Mouse (Mus musculus): ENCODE measurements around the gene Ppp2r2c.

Gene Ppp2r2c

DNA sequence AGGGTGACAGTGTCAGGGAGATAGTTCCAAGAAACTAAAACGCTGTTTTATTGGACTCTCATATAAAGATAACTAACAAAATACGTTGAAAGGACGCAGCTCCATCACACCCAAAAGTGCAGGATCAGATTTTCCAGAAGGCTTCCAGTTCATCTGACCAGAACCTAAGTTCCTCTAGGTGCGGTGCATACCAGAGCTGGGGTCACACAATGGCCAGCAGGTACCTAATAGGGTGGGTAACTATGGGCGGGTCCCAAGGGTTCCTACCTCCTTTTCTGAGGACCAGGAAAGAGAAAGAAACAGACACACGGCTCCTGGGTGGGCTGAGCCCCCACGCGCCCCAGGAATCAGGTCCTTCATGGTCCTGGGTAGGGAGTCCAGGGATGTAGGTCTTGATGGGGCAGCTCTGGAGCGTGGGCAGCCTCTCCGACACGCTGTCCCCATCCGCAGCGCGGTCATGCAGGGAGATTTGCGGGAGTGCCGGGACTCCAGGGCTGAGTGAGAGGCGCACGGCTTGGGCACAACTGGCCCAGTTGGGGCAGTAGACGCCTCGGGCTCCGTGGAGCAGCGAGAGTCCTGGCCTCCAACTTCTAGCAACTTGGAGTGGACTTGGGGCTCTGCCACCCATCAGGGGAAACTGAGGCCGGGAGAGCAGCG, 119.9 kb downstream of the Ppp2r2c start:
- no peak for DNase-seq (ENCODE audit: low spot score)

DNA sequence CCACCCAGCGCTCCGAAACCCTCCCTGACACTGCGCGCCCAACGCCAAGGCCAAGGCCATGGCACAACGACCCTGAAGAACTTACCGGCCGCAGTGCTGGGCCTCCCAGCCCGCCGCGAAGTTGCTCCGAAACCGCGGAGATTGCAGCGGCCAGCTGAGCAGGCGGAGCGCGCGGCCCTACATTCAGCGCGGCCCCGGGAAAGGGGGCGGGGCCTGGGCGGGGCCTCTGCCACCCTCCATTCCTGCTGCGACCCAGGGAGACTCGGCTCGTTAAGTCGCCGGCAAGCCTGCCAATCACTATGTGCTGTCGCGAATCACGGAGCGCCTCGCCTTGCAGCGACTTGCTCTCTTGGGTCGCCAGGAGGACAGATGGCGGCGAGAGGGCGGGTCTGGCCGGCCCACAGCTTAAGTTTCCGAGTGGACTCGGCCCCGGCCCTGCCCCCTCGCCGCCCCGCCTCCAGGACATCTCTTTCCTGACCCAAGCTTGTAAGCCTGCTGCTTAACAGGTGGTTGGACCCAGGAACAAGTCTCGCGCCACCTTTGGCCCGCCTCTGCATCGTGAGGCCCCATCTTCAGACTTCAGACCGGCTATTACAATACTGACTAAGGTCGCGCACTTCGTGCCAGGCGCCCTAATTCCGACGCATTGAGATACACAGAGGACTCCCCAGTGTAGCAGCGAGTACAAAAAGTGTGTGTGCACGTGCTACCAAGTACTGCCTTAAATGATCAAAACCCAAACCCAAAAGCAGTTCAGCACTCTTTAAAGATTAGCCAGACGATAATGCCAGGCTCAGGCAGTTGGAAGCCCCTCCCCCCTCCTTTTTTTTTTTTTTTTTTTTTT, 120.7 kb downstream of the Ppp2r2c start, which contains the start of gene Wfs1:
Gene Wfs1, minus strand, starts transcription at position 425 of the 844 bp plus-strand sequence.
- peak; percentile 92 for DNase-seq (ENCODE audit: low spot score)

DNA sequence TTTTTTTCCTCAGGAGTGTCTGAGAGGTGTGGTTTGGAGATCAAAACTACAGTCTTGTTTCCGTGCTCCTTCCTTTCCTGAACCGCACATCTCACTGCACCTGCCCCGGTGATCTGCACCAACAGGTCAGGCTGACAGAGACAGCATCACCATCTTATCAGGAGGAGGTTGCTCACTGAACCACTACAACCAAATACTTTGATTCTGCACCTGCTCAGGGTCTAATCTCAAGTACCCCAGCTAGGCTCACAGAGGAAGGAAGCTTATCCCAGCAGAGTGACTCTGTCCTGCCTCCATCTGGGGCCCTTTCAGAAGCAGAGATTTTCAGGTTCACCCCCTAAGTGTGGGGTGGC, 121.3 kb downstream of the Ppp2r2c start:
- no peak for DNase-seq (ENCODE audit: low spot score)

GRCm38 (mm10) chr5:36990196-36990595, 121.9 kb downstream of the Ppp2r2c start:
- no peak for DNase-seq (ENCODE audit: low spot score)

GRCm38 (mm10) chr5:36990631-36991350, 122.5 kb downstream of the Ppp2r2c start:
- DNase-seq (ENCODE audit: low spot score) = no peak

DNA sequence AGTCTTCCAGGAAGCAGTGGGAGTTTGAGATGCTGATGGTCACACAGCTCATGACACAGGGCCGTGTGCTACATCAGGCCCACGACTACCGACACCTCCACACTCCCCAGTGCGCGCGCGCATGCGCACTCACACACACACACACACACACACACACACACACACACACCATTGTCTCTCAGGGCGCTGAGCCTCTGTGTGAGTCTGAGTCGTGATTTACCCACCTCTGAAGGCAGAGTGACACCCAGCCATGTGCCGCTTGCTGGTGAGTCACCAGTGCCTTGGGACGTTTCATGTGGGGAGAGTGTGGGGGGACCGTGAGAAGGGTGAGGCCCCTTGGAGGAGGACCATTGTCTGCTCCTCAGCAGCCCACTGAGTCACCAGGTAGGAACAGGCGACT, 128.1 kb downstream of the Ppp2r2c start:
- no peak for DNase-seq (ENCODE audit: low spot score)

DNA sequence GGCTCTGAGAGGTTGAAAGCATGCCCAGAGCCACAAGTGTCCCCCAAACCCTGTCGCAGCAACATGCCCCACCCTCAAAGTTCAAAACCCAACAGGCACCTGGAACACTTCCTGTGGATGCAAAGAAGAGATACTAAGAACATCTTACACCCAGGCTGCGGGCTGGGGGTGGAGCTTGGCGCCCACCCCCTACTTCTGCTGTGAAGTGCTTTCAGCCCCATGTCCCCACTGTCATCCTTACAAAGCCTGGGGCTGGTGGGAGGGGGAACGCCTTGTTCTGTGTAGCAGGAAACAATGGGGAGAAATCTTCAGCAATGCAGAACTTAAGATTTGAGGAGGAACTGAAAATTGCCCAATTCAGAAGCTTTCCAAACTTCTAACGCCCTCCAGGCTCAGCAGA, 129.7 kb downstream of the Ppp2r2c start:
- no peak for DNase-seq (ENCODE audit: low spot score)

GRCm38 (mm10) chr5:37001002-37001401, 132.7 kb downstream of the Ppp2r2c start:
- DNase-seq (ENCODE audit: low spot score) = no peak

- DNase-seq (ENCODE audit: low spot score) = peak; percentile 68
These were observed 133.7 kb downstream of the Ppp2r2c start for GRCm38 (mm10) chr5:37002001-37002400.

All from ovary, postnatal 14 days (tissue).